In the genomic region with DNA sequence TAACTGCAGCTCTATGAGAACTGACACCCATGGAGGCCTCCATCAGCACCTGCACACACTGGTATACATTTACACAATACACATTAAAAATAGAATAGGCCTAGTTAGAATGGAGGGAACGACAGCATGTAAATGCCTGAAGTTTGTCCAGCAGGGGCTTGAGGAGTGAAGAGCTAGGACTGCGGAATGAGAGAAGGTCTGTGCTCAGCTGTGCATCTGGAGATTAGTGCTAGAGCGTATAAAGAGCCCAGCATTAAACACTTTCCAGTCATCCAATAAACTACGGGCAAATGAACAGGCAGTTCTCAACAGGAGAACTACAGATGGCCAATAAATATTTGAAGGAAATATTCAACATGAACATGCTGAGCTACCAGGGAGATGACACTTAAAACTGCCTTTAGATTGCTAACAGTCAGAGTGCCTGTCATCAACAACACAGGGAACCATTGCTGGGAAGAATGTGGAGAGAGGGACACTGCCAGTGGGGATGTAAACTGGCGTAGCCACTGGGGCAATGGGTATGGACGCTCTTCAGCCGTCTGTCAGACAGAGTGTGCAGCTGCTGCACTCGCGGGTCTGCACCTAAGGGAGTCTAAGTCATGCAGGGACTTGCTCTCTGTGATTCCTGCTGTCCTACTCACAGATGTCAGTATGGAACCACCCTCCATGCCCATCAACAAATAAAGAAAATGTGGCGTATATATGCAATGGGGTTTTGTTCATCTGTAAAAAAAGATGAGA, we compare ENCODE assay signal across 20 mouse cellular contexts. TPM values are rescaled to one million over a fixed set of nuclear protein-coding genes. Genes with fewer than 3 reads are reported as not detected.
DNase-seq lines count a peak whose midpoint lies in the region; ATAC-seq lines count a peak whose summit lies in the region.
"Had no signal": no experiment of that assay in that cellular context is flagged by ENCODE, and none has a peak within 500 bp of the region (broad histone marks: within the 10 kb centered on the region; RNA-seq: fewer than 3 reads in every experiment).

No protein-coding gene starts in this region.

- H3K27ac ChIP-seq in embryonic facial prominence, embryonic 14.5 days (replicated peaks; ENCODE audit: low read depth, low read length): no peak overlapping the region
- H3K27ac ChIP-seq in embryonic facial prominence, embryonic 10.5 days (replicated peaks): no peak overlapping the region
- H3K27ac ChIP-seq in midbrain, embryonic 11.5 days (ENCODE audit: low read depth, low read length): no peak overlapping the region
- no peak overlapping the region for H3K27ac ChIP-seq in midbrain, embryonic 14.5 days (replicated peaks; ENCODE audit: low read depth, low read length)
- peak overlapping the region; percentile 43 for H3K27ac ChIP-seq in intestine, embryonic 16.5 days (ENCODE audit: low read length)
- peak overlapping the region; percentile 37; the same call in 1 of the 2 replicates for H3K27ac ChIP-seq in neural tube, embryonic 15.5 days (replicated peaks)
- H3K27ac ChIP-seq: forebrain, embryonic 15.5 days; heart, embryonic 10.5 days; stomach, embryonic 15.5 days had no signal

- no peak overlapping the region for H3K4me3 ChIP-seq in embryonic facial prominence, embryonic 14.5 days (ENCODE audit: low read depth, low read length)
- H3K4me3 ChIP-seq in embryonic facial prominence, embryonic 10.5 days: no peak overlapping the region
- no peak overlapping the region for H3K4me3 ChIP-seq in midbrain, embryonic 11.5 days (ENCODE audit: low read depth, low read length)
- no peak overlapping the region for H3K4me3 ChIP-seq in midbrain, embryonic 14.5 days (replicated peaks; ENCODE audit: low read depth, low read length)
- H3K4me3 ChIP-seq in intestine, embryonic 16.5 days (ENCODE audit: low read length): no peak overlapping the region
- no peak overlapping the region for H3K4me3 ChIP-seq in neural tube, embryonic 15.5 days (replicated peaks)
- H3K4me3 ChIP-seq: forebrain, embryonic 15.5 days; heart, embryonic 10.5 days; stomach, embryonic 15.5 days had no signal

- 69% methylated on average over 10 of the region's 10 CpGs for WGBS in embryonic facial prominence, embryonic 14.5 days
- WGBS in embryonic facial prominence, embryonic 10.5 days: 87% methylated on average over 10 of the region's 10 CpGs
- 78% methylated on average over 10 of the region's 10 CpGs for WGBS in midbrain, embryonic 11.5 days
- 59% methylated on average over 10 of the region's 10 CpGs for WGBS in midbrain, embryonic 14.5 days
- WGBS in intestine, embryonic 16.5 days: 61% methylated on average over 10 of the region's 10 CpGs
- WGBS in neural tube, embryonic 15.5 days: 47% methylated on average over 10 of the region's 10 CpGs

- H3K4me1 ChIP-seq in embryonic facial prominence, embryonic 14.5 days (ENCODE audit: control insufficient read depth, insufficient read depth, low read length): peaks cover 5% of the 10 kb centered on the region; the same call in 1 of the 2 replicates
- peaks cover 28% of the 10 kb centered on the region for H3K4me1 ChIP-seq in embryonic facial prominence, embryonic 10.5 days
- no peaks in the 10 kb centered on the region for H3K4me1 ChIP-seq in midbrain, embryonic 11.5 days (ENCODE audit: control insufficient read depth, insufficient read depth, low read length)
- peaks cover 11% of the 10 kb centered on the region; the same call in 1 of the 2 replicates for H3K4me1 ChIP-seq in midbrain, embryonic 14.5 days (ENCODE audit: control insufficient read depth, insufficient read depth, low read length)
- H3K4me1 ChIP-seq in intestine, embryonic 16.5 days (ENCODE audit: control insufficient read depth, insufficient read depth, low read length): peaks cover 36% of the 10 kb centered on the region
- H3K4me1 ChIP-seq in neural tube, embryonic 15.5 days: peaks cover 38% of the 10 kb centered on the region

- no peak for DNase-seq in embryonic facial prominence, embryonic 14.5 days (ENCODE audit: low spot score)
- no peak for DNase-seq in embryonic facial prominence, embryonic 10.5 days (ENCODE audit: low spot score)
- peak; percentile 77 for DNase-seq in midbrain, embryonic 11.5 days (ENCODE audit: low spot score, missing footprints)
- no peak for DNase-seq in midbrain, embryonic 14.5 days
- no peak for DNase-seq in heart, postnatal 4 days
- no peak for DNase-seq in testis, postnatal 14 days (ENCODE audit: low spot score)
- DNase-seq: adrenal gland, postnatal 10 days; cerebellum, adult 2 months; heart, postnatal 36 days; kidney, adult 8-10 months; kidney, postnatal 25 days; layer of hippocampus, adult 9-11 months; lung, embryonic 14.5 days; lung, postnatal 4 days had no signal

- H3K4me2 ChIP-seq in embryonic facial prominence, embryonic 14.5 days (ENCODE audit: low read depth, low read length): no peak overlapping the region
- no peak overlapping the region for H3K4me2 ChIP-seq in midbrain, embryonic 11.5 days
- no peak overlapping the region for H3K4me2 ChIP-seq in midbrain, embryonic 14.5 days (ENCODE audit: low read length)
- H3K4me2 ChIP-seq in intestine, embryonic 16.5 days (ENCODE audit: low read depth, low read length): no peak overlapping the region
- no peak overlapping the region for H3K4me2 ChIP-seq in neural tube, embryonic 15.5 days
- H3K4me2 ChIP-seq: forebrain, embryonic 15.5 days; liver, embryonic 11.5 days; lung, embryonic 14.5 days; stomach, embryonic 15.5 days had no signal

- ATAC-seq in embryonic facial prominence, embryonic 14.5 days (ENCODE audit: low read depth): peak; percentile 54; the same call in 1 of the 2 replicates
- peak; percentile 45; the same call in 1 of the 2 replicates for ATAC-seq in midbrain, embryonic 11.5 days (ENCODE audit: low FRiP score)
- ATAC-seq in midbrain, embryonic 14.5 days (ENCODE audit: low FRiP score, low TSS enrichment): no peak
- no peak for ATAC-seq in intestine, embryonic 16.5 days
- ATAC-seq in neural tube, embryonic 15.5 days (ENCODE audit: low FRiP score): peak; percentile 14
- ATAC-seq: forebrain, embryonic 15.5 days had no signal

- no peaks in the 10 kb centered on the region for H3K27me3 ChIP-seq in embryonic facial prominence, embryonic 14.5 days (replicated peaks; ENCODE audit: control insufficient read depth, insufficient read depth, low read length)
- H3K27me3 ChIP-seq in embryonic facial prominence, embryonic 10.5 days (replicated peaks; ENCODE audit: low read depth, poor library complexity, severe bottlenecking): no peaks in the 10 kb centered on the region
- no peaks in the 10 kb centered on the region for H3K27me3 ChIP-seq in midbrain, embryonic 11.5 days (ENCODE audit: control insufficient read depth, insufficient read depth, low read length)
- H3K27me3 ChIP-seq in midbrain, embryonic 14.5 days (ENCODE audit: control insufficient read depth, insufficient read depth, low read length): no peaks in the 10 kb centered on the region
- H3K27me3 ChIP-seq in intestine, embryonic 16.5 days (replicated peaks; ENCODE audit: control insufficient read depth, insufficient read depth, low read length): no peaks in the 10 kb centered on the region
- H3K27me3 ChIP-seq in neural tube, embryonic 15.5 days (replicated peaks): no peaks in the 10 kb centered on the region
- H3K27me3 ChIP-seq: forebrain, embryonic 15.5 days; stomach, embryonic 15.5 days had no signal

- H3K9me3 ChIP-seq in embryonic facial prominence, embryonic 14.5 days (ENCODE audit: control insufficient read depth, low read length): no peaks in the 10 kb centered on the region
- H3K9me3 ChIP-seq in embryonic facial prominence, embryonic 10.5 days: no peaks in the 10 kb centered on the region
- no peaks in the 10 kb centered on the region for H3K9me3 ChIP-seq in midbrain, embryonic 11.5 days (ENCODE audit: control insufficient read depth, low read length)
- no peaks in the 10 kb centered on the region for H3K9me3 ChIP-seq in midbrain, embryonic 14.5 days (ENCODE audit: control insufficient read depth, low read length)
- H3K9me3 ChIP-seq in intestine, embryonic 16.5 days (ENCODE audit: control insufficient read depth, low read length): no peaks in the 10 kb centered on the region
- H3K9me3 ChIP-seq in neural tube, embryonic 15.5 days (replicated peaks): no peaks in the 10 kb centered on the region
- H3K9me3 ChIP-seq: forebrain, embryonic 15.5 days; heart, embryonic 10.5 days; stomach, embryonic 15.5 days had no signal

- H3K36me3 ChIP-seq in embryonic facial prominence, embryonic 14.5 days (ENCODE audit: control insufficient read depth, insufficient read depth, low read length): no peaks in the 10 kb centered on the region
- peaks cover 15% of the 10 kb centered on the region for H3K36me3 ChIP-seq in embryonic facial prominence, embryonic 10.5 days (replicated peaks)
- no peaks in the 10 kb centered on the region for H3K36me3 ChIP-seq in midbrain, embryonic 11.5 days (ENCODE audit: control insufficient read depth, insufficient read depth, low read length)
- peaks cover 2% of the 10 kb centered on the region; the same call in 1 of the 2 replicates for H3K36me3 ChIP-seq in midbrain, embryonic 14.5 days (ENCODE audit: control insufficient read depth, insufficient read depth, low read length)
- no peaks in the 10 kb centered on the region for H3K36me3 ChIP-seq in intestine, embryonic 16.5 days (ENCODE audit: control insufficient read depth, insufficient read depth, low read length)
- 0 out of 2 replicates have a peak, but pooled peaks cover 1% of the 10 kb centered on the region for H3K36me3 ChIP-seq in neural tube, embryonic 15.5 days

- no peak overlapping the region for H3K9ac ChIP-seq in embryonic facial prominence, embryonic 14.5 days (ENCODE audit: low read depth, low read length)
- H3K9ac ChIP-seq in midbrain, embryonic 11.5 days (ENCODE audit: low read length): no peak overlapping the region
- H3K9ac ChIP-seq in midbrain, embryonic 14.5 days (replicated peaks; ENCODE audit: low read length): no peak overlapping the region
- H3K9ac ChIP-seq in intestine, embryonic 16.5 days (ENCODE audit: low read depth, low read length): no peak overlapping the region
- H3K9ac ChIP-seq in neural tube, embryonic 15.5 days (replicated peaks): no peak overlapping the region
- H3K9ac ChIP-seq: forebrain, embryonic 15.5 days; lung, embryonic 14.5 days; stomach, embryonic 15.5 days had no signal

RNA-seq across cellular contexts. Expression of gene Usp33, which starts 7.3 kb away (rescaled TPM):
- 46.2 and 46.8 TPM in 2 replicates for polyA plus RNA-seq in embryonic facial prominence, embryonic 14.5 days (2014; fragmentation: Nextera tagmentation; extraction: Ambion mirVana)
- polyA plus RNA-seq in embryonic facial prominence, embryonic 10.5 days (2016; fragmentation: Nextera tagmentation; extraction: Ambion mirVana): 52.9 and 53.9 TPM in 2 replicates
- 65.6 and 73.2 TPM in 2 replicates for polyA plus RNA-seq in midbrain, embryonic 11.5 days (2014; fragmentation: Nextera tagmentation; extraction: Ambion mirVana)
- 76.0 and 117 TPM in 2 replicates for polyA plus RNA-seq in midbrain, embryonic 14.5 days (2014; fragmentation: Nextera tagmentation; extraction: Ambion mirVana)
- polyA plus RNA-seq in intestine, embryonic 16.5 days (2015; fragmentation: Nextera tagmentation; extraction: Ambion mirVana): 46.0 and 49.3 TPM in 2 replicates
- 80.9 and 88.5 TPM in 2 replicates for polyA plus RNA-seq in neural tube, embryonic 15.5 days (2015; fragmentation: Nextera tagmentation; extraction: Ambion mirVana)
- 10 to 100 TPM; 29.9 to 31.6 TPM for total RNA-seq in heart, postnatal 4 days (2021)

RNA-seq across cellular contexts. Expression of gene Miga1, which starts 13.4 kb away (rescaled TPM):
- polyA plus RNA-seq in embryonic facial prominence, embryonic 14.5 days (2014; fragmentation: Nextera tagmentation; extraction: Ambion mirVana): 17.3 and 18.5 TPM in 2 replicates
- polyA plus RNA-seq in embryonic facial prominence, embryonic 10.5 days (2016; fragmentation: Nextera tagmentation; extraction: Ambion mirVana): 18.7 and 19.1 TPM in 2 replicates
- 19.3 and 21.8 TPM in 2 replicates for polyA plus RNA-seq in midbrain, embryonic 11.5 days (2014; fragmentation: Nextera tagmentation; extraction: Ambion mirVana)
- 19.3 and 23.7 TPM in 2 replicates for polyA plus RNA-seq in midbrain, embryonic 14.5 days (2014; fragmentation: Nextera tagmentation; extraction: Ambion mirVana)
- 13.5 and 13.9 TPM in 2 replicates for polyA plus RNA-seq in intestine, embryonic 16.5 days (2015; fragmentation: Nextera tagmentation; extraction: Ambion mirVana)
- 16.8 and 17.3 TPM in 2 replicates for polyA plus RNA-seq in neural tube, embryonic 15.5 days (2015; fragmentation: Nextera tagmentation; extraction: Ambion mirVana)
- total RNA-seq in heart, postnatal 4 days (2021): 10 to 100 TPM; 17.2 to 17.7 TPM

RNA-seq across cellular contexts. Expression of gene Zzz3, which starts 41.7 kb away (rescaled TPM):
- 48.3 and 55.7 TPM in 2 replicates for polyA plus RNA-seq in embryonic facial prominence, embryonic 14.5 days (2014; fragmentation: Nextera tagmentation; extraction: Ambion mirVana)
- polyA plus RNA-seq in embryonic facial prominence, embryonic 10.5 days (2016; fragmentation: Nextera tagmentation; extraction: Ambion mirVana): 57.2 and 58.2 TPM in 2 replicates
- polyA plus RNA-seq in midbrain, embryonic 11.5 days (2014; fragmentation: Nextera tagmentation; extraction: Ambion mirVana): 62.2 and 63.1 TPM in 2 replicates
- 34.2 and 46.7 TPM in 2 replicates for polyA plus RNA-seq in midbrain, embryonic 14.5 days (2014; fragmentation: Nextera tagmentation; extraction: Ambion mirVana)
- 30.7 and 31.6 TPM in 2 replicates for polyA plus RNA-seq in intestine, embryonic 16.5 days (2015; fragmentation: Nextera tagmentation; extraction: Ambion mirVana)
- polyA plus RNA-seq in neural tube, embryonic 15.5 days (2015; fragmentation: Nextera tagmentation; extraction: Ambion mirVana): 23.4 and 27.5 TPM in 2 replicates
- total RNA-seq in heart, postnatal 4 days (2021): 10 to 100 TPM; 34.2 to 34.9 TPM

Comparison
In these comparisons a context has a peak if more than half of its experiments do, and no peak if none do; other contexts are left out.
1. ATAC-seq: peak in embryonic facial prominence, embryonic 14.5 days (single experiment), midbrain, embryonic 11.5 days (single experiment) and neural tube, embryonic 15.5 days (single experiment); none in midbrain, embryonic 14.5 days (single experiment) and intestine, embryonic 16.5 days (single experiment).
2. H3K27ac ChIP-seq: peak in intestine, embryonic 16.5 days (single experiment) and neural tube, embryonic 15.5 days (single experiment); none in embryonic facial prominence, embryonic 14.5 days (single experiment), embryonic facial prominence, embryonic 10.5 days (single experiment), midbrain, embryonic 11.5 days (single experiment) and midbrain, embryonic 14.5 days (single experiment).